Mouse (Mus musculus): ENCODE results near the gene Prkag1. TPM values are rescaled to one million over a fixed set of nuclear protein-coding genes. Genes with fewer than 3 reads are reported as not detected.
"Not testable (repeated sequence)": the region's sequence is repeated elsewhere in the genome, so short reads cannot be mapped to it uniquely, and the experiment has no call there.

The Prkag1 gene
- total RNA-seq, 2 experiments from 2014 or later = 60.5 to 99.7 TPM

DNA sequence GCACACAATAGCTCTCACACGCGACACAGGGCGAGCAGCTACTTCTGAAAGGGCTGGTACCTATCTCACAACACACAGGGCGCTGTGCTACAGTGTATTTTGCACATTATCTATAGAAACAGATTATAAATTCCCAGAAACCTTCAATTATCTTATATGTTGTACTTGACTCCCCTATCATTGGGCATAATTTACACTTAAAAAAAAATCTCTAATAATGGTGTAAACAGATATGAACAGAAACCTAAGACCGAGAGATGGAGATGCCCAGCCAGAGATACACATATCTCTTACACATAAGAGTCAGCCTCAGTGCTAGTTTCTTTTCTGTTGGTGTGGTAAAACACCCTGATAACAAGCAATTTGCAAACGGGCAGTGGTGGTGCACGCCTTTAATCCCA, 3.7 kb downstream of the Prkag1 start:
- ATAC-seq (ENCODE audit: poor library complexity, severe bottlenecking) = no peak

DNA sequence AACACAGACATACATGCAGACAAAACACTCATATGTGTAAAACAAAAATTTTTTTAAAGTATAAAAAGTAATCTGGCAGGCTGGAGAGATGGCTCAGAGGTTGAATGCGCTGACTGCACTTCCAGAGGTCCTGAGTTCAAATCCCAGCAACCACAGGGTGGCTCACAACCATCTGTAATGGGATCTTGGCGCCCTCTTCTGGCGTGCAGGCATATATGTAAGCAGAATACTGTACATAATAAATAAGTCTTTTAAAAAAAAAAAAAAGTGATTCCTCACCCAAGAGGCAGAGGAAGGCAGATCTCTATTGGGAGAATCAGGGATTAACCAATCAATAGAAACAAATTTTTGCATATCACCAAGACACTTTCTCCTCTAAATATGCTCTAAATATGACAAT, 7.9 kb downstream of the Prkag1 start:
- no peak for ATAC-seq (ENCODE audit: poor library complexity, severe bottlenecking)

DNA sequence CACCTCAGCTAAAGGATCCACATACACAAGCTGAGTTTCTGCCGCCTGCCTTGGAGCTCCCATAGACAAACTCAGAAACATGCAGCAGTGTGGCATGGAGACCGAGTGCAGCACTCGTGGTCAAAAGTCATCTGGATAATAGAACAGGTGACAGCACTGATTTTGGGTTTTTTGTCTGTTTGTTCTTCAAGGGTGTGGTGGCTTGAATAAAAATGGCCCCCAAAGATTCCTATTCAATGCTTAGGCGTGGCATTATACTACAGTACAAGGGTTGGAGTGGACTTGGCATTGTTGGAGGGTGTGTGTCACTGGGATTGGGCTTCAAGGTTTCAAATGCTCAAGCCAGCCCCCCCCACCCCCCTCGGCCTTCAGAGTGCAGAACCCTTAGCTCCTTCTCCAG, 9.2 kb downstream of the Prkag1 start:
- ATAC-seq (ENCODE audit: poor library complexity, severe bottlenecking) = no peak

DNA sequence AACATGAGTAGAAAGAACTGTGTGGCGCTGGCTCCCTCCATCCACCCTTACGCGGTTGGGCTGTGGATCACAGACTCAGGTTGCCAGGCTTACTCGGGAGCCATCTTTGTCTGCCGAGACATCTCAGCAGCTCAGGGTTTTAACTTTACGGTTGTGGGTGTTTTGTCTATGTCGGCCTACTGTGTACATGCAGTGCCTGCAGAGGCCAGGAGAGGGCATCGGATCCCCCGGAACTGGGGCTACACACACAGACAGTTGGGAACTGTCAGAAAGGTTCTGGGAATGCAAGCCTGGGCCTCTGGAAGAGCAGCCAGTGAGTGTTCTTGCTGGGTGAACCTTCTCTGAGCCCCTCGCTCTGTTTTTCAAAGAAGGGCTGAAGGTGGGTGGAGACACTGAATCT, 9.9 kb downstream of the Prkag1 start:
- ATAC-seq (ENCODE audit: poor library complexity, severe bottlenecking) = peak; percentile 78

DNA sequence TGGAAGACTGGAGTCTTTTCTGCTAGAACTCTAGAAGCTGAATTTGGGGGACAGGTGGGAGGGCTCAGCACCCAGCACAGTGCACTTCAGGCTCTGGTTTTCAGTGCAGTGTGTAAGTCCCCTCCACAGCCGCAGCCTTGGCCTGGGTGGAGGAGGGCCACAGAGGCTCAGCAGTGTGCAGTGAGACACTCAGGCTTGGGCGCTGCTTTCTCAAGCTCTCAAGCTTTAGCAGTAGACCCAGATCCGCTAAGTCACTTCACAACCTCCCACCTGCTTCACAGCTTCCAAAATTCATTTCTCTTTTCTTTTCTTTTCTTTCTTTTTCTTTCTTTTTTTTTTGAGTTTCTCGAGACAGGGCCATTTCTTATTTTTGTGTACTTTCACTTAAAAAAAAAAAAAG, 10.4 kb downstream of the Prkag1 start:
- ATAC-seq (ENCODE audit: poor library complexity, severe bottlenecking) = no peak

DNA sequence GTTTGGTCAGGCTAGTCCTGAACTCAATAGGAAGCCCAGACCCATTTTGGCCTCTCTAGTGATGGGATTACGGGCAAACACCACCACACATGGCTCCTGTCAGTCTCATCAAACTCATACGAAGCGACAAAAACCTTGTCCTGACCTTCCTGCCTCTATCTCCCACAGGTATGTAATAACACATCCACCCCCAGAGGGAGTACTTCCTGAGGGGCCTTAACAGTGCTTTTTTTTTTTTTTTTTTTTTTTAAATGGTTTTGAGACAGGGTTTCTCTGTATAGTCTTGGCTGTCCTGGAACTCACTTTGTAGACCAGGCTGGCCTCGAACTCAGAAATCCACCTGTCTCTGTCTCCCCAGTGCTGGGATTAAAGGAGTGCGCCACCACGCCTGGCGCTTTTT, 13.2 kb downstream of the Prkag1 start:
- no peak for ATAC-seq (ENCODE audit: poor library complexity, severe bottlenecking)

DNA sequence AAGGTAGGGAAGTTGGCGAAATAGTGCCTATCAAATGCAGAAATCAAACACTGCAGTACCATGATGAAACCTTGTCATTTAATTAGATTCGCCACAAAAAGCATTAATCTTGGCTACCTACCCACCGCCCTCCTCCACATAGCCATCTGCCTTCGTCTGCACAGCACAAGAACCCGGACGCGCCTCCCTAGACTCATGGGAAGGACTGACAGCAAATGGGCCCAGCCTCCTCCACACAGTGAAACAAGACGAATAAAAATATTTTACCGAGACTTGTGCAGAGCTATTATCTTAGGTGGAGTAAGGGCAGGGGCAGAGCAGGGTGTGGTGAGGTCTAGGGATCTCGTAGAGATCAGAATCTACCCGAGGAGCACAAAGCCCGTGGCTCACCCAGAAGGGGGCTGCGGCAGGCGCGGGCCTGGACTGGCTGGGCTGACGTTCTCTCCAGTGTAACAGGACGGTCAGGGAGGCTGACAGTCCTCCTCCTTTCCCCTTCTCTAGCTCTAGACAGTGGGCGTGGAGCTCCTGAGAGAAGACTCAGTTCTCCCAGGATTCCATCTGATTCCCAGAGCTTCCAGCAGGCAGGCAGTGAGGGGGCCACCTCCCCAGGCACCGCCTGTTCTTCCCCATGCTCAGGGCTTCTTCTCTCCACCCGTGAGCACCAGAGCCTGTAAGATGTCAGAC, 18.4 kb downstream of the Prkag1 start:
- ATAC-seq (ENCODE audit: poor library complexity, severe bottlenecking) = no peak

DNA sequence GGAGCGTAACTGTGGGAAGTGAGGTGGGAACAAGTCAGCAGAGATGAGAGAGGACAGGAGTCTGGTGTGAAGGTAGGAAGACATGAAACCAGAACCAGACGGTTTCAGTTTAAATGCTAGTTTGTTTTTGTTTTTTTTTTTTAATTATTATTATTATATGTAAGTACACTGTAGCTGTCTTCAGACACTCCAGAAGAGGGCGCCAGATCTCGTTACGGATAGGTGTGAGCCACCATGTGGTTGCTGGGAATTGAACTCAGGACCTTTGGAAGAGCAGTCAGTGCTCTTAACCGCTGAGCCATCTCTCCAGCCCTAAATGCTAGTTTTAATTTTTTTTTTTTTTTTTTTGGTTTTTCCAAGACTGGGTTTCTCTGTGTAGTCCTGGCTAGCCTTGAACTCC, 21.1 kb downstream of the Prkag1 start:
- ATAC-seq (ENCODE audit: poor library complexity, severe bottlenecking) = not testable (repeated sequence)

DNA sequence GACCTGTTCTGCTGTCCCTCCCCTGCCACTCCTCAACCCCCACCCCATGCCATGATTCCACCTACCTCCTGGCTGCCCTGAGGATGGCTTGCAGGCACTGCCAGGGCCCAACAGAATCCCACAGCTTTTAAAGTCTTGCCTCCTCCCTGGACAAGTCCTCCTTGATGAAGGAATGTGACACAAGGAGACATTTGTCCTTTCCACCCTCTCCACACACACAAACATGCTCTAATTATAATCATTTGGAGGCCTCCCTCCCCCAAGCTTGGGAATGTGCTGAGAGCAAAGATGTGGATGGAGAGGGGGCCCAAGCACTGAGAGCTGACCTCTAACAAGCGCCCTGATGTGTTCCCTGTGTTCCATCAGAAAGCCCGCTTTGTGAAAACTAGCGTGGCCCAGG, 21.9 kb downstream of the Prkag1 start, which contains the start of gene Ddn:
Gene Ddn (minus strand): TSS at position 101 of the 400 bp plus-strand sequence.
- ATAC-seq (ENCODE audit: poor library complexity, severe bottlenecking) = no peak

DNA sequence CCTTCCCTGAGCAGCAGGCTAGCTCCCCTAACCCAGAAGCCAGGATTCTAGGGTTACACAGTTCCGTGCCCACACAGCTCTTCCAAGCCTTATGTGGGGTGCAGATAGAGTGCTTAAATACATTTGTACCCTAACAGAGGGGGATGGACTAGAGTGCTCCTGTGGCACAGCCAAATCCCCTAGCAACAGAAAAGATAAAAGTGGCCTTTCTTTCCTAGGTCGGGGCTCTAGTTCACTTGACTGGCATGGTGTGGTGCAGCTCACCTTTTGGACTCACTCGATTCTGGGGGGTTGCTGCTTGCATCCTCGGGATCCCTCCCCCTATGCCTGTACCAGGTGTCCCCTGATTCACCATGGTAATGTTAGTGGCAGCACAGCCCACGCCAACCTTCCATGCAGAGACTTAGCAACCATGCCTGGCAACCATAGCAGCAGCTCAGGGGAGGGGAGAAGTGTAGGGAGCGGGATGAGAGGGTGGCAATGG, 22.6 kb downstream of the Prkag1 start:
- ATAC-seq (ENCODE audit: poor library complexity, severe bottlenecking) = no peak

DNA sequence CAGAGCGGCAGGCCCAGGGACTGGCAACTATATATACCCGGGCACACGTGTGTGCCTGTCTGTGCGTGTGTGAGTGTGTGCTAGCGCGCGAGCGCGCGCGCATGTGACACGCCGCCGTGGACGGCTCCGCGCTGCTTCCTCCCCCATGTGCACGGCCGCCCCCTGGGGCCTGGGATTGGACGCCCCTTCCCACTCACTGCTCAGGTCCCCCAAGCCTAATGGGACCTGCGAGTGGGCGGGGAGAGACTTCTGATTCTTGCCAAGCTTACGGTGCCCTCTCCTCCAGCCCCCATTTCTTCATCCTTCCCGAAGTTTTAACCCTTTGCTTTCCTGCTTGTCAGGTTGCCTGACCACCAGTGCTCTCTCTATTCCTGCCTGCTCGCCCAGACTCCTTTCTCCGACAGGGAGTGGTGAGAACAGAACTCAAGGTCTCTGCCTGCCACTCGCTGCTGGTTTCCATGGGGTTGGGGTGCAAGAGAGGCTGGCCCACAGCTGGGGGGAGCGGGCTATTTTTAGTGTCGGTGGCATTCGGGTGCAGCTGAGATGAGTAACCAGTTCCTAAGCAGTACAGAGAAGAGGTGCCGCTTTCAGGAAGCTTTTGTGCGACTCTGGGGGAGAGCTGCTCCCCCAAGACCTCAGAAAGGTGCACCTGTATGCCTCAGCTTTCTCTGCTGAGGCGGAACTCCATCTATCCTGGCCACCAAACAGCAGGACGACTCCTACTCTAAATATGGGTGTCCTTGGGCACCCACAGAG, 23.2 kb downstream of the Prkag1 start:
- ATAC-seq (ENCODE audit: poor library complexity, severe bottlenecking) = peak; percentile 31; the same call in 1 of the 2 replicates

DNA sequence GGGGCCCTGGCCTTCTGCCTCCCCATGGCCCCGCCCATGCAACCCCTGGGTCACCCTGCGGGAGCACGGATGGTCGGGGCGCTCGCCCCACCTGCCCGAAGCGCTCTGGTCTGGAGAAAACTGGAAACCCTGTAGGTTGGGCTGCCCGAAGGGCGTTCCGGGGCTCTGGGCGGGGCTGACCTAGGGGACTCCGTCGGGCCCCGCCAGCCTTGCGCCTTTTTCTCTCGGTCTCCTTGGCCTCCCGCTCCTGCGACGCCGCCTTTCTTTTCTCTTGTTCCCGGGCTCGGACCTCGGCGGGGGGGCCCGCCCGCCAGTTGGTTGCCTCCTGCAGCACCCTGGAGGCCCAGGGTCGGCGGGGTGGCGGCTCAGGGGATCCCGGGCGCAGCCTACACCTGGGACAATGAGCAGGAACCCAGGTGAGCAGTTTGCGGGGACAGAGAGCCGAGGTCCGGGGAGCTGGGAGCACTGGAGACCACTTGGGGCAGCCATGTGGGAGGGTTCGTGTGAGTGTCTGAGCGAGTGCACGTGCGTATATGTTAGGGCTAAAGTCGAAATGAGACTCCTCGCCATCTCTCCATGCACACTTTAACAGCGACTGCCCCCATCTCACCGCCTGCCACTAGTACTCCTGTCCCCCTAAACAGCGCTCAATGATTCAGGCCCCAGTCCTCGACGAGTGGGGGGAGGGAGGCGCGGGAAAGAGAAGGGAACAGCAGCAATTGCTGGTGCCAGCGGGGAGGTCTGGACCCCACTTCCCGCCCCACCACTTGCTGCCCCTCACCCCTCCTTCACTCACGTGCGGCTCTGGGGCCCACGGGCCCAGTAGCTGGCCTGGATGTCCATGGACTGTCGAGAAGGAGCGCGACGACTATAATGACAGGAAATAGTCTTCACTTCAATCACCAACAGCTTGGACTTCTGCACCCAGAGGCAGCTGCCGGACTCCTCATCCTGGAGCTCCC, 24.2 kb downstream of the Prkag1 start:
- ATAC-seq (ENCODE audit: poor library complexity, severe bottlenecking) = no peak

DNA sequence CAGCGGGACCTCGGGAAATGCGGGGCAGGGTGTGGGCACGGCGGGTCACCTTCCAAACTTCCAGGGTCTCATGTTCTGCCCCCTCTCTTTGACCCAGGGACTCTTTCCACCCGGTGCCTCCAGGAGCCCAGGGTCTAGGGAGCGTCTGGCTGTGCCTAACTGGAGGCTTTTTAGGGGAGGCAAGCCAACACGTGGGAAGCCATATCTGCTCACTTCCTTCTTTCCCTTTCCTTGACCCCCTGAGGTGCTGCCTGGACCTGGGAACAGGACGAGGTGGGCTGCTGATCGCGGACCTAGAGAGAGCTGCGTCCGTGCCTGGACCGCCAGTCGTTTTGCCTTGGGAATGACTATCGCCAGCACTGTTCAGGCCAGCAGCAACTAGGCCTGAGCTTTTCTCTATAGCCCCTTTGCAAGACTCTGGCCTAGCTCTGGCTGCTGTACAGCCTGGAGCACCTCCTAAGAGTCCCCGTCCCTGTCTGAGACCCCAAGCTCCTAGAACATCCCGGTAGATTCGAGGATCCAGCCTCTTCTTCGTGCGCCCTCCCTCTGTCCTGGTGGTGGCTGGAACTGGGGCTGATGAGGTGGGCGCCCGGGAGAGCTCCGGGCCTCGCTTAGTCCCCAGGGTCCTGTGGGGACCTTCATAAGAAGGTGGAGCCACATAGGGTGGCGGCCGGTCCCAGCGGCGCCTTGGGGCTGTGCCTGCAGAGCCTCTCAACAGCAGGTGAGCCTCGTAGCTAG, 25.1 kb downstream of the Prkag1 start:
- no peak for ATAC-seq (ENCODE audit: poor library complexity, severe bottlenecking)

DNA sequence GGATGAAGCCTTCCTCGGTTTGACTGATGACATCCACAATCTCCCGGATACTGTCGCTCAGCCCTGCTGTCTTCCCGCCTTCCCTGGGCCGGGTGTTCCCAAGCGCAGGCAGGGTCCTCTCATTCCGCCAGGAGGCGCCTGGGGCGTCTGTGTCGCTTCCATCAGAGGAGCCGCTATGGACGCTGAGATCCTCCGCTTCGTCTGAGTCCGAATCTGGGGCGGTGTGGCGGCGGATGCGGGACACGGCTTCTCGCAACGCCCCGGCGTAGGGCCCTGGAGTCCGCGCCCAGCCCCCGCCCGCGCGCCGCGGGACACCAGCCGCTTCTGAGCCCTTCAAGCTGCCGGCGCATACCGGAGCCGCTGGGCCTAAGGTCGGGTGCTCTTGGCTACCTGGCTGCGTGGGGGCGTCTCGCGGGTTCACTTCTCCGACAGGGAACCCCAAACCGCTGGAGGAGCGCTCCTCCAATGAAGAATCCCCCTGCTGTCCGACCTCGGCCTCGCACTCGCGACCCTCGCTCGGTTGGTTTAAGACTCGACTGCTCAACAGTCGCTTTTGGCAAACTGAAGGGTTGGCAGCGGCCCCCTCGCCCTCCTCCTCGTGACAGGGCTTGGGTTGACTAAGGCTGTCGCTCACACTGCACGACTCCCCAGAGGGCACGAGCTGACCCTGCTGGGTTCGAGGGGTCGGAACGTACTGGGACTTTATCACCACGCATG, 25.8 kb downstream of the Prkag1 start:
- 0 out of 2 replicates have a peak, but pooled peaks have one; percentile 39 for ATAC-seq (ENCODE audit: poor library complexity, severe bottlenecking)

DNA sequence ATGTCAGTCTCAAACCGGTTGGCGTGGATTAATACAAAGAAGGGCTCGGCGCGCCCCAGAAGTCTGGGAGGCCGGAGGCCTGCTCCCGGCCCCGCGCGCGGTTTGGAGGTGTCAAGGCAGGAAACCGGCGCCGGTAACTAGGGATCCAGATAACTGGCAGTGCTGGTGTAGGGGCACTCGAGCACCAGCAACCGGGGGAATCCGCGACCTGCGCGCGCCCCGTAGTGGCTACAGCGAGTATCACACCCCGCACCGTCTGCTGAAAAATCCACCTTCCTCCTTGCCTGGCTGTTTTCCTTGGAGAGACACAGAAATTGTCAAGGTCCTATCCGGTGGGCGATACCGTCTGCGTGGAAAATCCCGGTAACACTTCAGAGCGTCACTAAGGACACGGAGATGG, 27.3 kb downstream of the Prkag1 start:
- ATAC-seq (ENCODE audit: poor library complexity, severe bottlenecking) = peak; percentile 72

DNA sequence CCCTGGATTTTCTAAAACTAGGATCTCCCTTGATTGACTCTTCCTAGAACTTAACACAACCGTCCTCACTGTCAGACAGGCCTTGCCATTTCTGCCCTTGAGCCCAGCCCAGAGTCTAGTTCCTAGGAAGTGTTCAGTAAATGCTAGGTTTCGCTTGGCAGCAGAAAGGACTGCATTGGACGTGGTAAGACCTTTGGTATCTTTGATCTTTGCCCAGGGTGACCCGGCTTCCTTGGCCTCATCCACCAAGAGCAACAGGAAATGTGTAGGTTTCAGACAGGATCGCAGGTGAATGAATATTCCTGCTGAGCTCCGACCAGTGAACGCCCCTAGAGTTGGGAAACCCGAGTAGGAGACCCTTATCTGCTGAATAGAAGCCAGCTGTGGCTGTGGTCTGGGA, 28.4 kb downstream of the Prkag1 start:
- no peak for ATAC-seq (ENCODE audit: poor library complexity, severe bottlenecking)

DNA sequence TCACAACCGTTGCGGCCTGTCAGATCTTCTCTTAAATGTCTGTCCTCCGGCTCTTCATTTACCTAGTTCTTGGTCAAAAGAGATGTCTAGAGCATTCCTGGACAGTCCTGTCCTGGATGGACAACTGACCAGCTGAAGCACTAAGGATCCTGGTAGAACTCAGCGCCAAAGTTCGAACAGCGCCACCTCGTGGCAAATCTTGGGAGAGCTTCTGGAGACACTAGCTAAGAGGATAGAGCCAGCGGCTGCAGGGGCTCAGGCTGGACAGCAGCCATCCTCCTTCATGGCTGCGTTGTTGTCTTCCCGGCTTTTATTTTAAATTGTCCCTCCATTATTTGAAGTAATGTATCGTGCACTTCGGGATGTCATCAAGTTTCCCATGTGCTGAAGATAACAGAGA, 31.9 kb downstream of the Prkag1 start:
- ATAC-seq (ENCODE audit: poor library complexity, severe bottlenecking) = peak; percentile 67

DNA sequence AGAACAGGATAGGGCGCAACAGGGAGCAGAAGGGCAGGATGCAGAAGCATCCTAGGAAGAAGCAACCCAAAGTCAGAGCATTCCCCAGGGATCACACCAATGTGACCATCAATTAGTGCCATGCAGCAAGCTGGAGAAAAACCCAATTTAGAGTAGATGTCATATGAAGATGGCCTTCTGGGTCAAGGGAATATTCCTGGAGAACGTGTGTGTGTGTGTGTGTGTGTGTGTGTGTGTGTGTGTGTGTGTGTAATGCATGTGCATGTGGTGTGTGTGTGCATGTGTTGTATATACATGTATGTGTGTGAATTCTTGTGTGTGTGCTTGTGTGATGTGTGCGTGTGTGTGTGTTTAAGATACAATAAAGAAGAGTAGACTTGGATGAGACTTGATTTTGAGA, 32.4 kb downstream of the Prkag1 start:
- ATAC-seq (ENCODE audit: poor library complexity, severe bottlenecking) = no peak

DNA sequence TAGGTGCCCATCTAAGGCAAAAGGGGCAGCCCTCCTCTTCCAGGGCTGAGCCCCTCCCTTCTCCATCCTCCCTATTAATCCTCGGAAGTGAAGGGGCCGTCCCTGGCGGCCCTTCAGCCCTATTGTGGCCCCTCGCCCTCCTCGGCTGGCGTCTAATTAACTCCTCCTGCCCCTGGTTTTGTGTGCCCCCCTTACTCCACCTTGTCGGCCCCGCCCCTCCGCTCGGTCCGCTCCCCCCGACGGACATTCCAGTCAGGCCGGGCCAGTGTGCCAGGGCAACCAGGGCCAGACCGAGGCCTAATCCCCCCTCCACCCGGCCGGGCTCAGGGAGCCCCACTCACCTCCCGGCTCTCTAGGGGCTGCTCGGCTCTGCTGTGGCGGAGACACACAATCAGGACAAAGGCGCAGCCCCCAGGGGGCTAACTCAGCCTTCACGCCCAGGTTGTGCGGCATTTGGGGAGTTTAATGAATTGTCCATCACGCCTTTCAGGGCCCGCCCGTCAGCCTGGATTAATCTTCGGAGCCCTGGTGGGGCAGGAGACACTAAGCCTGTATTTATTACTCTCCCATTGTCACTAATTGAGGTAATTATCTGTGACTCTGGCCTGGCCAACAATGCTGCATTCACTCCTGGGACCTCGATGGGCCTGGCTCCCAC, 33.4 kb downstream of the Prkag1 start:
- no peak for ATAC-seq (ENCODE audit: poor library complexity, severe bottlenecking)
